Mouse (Mus musculus) cerebellum, adult 9-10 months (tissue): ENCODE measurements around the gene Ttn.

Experiments
- DNase-seq: peaks from one replicate; pipeline ENCODE4 v3.0.0; 2022

Ttn gene

DNA sequence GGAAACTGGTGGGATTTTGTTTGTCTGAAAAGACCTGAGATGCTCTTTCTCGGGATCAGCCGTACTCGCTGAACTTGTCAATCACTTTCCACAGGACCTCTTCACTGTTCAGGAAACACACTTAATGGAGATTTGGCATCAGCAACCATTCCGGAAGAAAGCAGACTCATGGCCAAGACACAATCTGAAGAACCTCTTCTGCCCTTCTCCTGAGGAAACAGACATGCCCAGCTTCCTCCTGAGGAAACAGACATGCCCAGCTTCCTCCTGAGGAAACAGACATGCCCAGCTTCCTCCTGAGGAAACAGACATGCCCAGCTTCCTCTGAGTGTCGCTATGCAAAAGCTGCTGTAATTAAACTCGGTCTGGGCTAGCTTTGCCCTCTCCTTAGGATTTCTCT is 287.1 kb downstream of the Ttn start:
- DNase-seq, result no peak

DNA sequence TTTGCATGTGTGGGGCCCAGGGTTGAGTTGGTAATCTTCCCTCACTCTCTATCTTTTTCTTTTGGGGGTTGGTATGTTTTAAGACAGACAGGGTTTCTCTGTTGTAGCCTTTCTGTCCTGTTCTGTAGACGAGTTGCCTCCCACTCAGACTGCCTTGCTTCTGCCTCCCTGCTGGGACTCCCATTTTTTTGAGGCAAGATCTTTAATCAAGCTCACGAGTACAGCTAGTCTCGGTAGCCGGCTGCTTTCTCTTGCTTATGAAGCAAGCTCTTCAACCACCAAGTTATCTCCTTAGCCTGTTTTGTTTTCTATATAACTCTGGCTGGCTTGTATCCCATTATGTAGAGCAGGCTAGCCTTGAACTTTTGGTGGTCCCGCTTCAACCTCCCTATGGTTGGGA is 288.6 kb downstream of the Ttn start:
- DNase-seq, result no peak

DNA sequence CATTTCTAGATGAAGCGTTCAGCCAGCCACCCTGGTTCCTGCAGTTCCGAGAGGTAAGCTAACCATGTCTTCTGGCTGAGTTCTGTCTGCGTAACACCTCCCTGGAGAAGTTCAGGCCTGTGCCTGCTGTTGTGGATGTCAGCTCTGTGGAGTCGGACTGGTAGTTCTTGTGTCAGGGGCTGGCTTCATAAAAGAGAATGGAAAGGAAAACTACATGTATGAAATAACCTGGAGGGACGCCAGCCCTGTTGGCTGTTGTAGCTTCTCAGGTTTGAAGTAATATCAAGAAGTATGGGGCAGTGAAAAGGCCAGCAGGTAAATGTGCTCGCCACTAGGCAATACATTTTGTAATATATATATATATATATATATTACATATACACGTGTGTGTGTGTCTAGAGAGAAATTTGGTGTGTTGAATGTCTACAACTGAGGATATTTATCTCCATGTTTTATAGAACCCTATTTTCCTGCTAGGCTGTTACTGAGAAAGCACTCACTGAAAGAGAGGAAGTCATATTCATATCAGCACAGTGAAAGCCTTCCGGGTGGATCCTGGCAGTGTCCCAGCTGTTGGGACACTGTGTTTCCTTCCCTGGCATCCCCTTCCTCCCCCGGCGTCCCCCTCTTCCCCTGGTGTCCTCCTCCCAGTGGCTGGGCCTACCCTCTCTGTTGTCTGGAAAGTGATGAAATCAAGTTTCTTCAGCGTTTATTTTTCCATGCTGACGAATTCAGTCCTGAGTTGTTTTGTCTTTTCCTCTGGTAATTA is 291.7 kb downstream of the Ttn start:
- no peak for DNase-seq

DNA sequence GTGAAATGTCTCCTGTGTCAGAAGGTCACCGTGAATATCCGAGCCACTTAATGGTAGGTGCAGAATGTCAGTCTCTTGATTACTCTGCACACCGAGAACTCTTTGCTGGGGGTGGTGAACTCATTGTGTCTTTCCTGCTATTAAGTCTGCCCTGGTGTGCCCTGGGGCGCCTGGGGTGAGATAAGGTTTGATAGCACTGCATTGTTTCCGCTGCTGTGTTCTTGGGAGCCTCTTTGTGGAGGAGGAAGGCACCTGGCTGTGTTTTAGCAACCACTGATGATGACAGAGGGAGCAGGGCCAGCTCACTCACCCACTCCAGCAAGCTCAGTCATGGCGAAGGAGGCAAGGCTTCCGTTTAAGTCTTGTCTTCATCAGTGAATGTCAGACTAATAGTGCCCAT is 294.2 kb downstream of the Ttn start:
- no peak for DNase-seq

DNA sequence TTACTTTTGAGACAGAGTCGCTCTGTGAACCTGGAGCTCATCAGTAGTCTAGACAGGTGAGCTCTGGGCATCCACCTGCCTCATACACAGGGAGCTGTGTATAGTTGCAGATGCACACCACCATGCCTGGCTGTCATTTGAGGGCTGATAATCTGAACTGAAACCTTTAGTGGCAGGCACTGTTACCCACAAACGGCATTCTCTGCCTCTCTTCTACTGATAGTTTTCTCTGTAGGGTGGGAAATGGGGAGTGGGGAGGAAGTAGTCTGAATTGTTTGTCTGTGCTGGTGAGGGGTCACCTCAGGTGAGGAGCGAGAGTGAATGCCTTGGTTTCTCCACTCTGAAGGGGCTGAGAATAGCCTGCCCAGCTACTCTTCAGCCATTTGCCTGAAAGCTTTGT is 294.7 kb downstream of the Ttn start:
- DNase-seq, result no peak

DNA sequence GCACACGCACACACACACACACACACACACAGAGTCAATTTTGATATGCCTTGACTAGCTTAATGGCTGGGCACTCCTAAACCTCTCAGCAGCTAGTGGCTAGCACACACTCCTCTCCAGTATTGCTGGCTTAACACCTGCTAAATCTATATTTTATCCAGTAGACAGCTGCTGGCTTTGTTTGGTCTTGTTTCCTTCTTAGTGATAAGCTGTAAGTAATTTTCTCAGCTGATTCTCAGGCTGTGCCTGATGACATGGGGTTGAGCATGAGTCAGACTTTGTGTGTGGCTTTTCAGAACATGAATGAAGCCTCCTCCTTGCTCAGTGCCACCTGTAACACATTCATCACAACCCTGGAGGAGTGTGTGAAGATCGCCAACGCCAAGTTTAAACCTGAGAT is 295.4 kb downstream of the Ttn start:
- DNase-seq, result no peak

DNA sequence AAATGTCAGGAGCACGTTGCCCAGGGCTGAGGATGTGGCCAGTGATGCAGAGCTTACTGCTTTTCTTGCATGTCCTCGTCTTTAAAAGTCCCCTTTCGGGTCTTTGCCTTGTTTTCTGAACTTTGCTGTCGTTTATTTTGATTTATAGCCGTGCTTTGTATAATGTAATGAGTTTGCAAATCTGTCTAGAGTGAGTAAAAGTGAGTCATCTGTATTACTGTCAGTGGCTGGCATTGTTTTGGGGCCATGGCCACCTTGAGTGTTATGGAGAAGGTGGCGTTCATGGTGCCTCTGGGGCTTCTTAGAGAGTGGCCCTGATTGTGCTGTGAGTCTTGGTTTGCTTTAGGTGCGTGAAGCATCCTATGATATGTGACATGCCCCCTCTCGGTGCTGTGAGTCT is 300.0 kb downstream of the Ttn start:
- no peak for DNase-seq

DNA sequence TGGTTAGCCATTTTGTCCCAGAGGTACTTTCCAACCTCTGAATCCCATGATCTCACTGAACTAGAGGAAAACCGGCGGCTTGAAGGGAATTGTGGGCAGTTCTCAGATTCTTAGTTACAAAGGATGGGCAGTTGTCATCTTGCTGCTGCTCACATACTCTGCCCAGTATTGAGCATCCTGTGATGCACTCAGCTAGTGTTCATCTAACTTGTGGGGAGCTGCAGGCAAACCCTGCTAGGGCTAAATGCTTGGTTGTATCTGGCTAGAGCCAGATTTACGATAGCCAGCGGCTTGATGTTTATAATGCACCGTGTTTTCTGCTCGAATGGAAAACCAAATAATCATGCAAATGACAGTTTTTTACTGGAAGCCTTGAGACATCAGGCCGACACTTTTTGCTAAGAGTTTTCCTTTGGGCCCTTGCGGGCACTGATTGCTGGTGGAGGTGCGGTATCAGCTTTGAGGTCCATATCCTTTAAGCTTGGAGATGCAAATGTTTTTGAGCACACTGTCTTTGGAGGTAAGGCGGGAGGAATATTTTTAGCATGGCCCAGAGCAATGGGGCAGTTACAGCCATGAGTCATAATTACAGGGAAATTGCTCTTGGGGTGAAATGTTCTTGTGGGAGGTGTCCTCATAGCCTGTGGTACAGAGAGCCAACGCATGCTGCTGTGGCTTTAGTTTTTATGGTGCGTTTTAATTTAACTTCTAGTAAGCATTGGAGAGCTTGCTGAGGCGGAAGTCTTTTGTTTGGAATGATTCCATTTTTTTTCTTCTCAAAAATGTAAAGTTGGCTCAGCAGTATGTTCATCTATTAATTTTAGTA is 305.7 kb downstream of the Ttn start:
- DNase-seq, result peak; percentile 14

DNA sequence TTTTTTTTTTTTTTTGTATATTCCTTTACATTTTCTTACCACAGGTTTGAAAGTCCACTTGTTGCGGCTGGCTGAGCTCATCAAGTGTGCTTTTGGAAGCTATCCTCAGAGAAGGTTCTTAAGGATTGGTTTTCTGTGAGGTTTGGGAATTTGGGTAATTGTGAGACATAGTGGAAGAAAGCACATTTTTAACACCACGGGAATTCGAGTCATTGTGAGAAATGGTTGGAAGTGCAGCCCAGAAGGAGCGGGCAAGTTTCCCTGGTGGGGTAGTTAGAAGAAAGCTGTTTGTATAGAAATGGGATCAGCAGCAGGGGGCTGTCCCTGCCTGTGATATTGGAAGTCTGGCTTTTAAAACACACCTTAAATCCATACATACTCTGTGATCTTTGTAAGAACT is 306.4 kb downstream of the Ttn start:
- peak; percentile 24 for DNase-seq

DNA sequence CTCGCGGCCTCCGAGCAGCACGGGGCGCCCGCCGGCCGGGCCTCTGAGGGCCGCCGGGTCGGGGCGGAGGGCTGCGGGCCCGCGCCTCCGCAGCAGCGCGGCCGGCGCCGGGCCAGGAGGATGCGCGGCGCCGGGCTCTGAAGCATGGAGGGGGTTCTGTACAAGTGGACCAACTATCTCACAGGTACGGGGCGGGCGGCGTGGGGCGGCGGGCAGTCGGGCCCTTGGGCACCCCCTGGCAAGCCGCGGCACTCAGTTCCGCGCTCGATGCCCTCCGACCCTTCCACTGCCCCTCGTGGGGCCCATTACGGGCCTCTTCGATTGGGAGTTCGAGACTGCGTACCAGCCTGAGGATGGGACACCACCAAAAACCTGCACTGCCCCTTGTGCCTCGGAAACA is 306.9 kb downstream of the Ttn start:
- DNase-seq, result peak; percentile 31

DNA sequence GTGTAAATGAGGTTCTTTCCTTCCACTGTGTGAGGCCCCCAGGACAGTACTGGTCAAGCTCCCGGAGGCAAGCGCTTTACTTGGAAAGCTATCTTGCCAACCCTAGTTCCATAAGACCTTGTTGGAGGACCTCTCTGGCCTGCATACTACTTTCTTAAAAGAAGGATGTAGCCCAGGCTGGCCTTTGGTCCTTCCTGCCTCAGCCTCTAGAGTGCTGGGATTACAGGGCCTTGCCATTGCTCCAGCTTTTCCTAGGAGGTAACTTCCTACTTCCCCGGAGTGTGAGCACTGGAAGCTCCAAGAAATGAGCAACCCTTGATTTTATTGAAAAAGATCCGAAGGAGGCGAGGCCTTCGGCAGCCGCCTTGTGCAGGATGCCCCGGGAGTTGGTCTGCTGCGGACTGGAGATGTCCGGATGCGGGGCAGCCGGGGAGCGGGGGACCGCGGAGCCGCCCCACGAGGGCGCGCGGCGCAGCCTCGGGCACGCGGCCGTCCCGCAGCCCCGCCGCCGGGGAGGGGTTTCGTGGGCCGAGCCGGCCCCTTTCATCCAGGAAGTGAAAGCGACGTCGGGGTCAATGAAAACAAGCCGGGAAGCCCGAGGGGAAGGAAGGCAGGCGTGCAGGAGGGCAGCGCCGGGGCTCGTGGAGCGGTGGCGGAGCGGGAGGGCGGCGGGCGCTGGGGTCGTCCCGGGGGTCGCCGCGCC is 307.5 kb downstream of the Ttn start, which contains the start of gene Plekha3:
Plekha3 (plus strand) TSS at position 557 of the 703 bp plus-strand sequence.
- DNase-seq, result peak; percentile 80

DNA sequence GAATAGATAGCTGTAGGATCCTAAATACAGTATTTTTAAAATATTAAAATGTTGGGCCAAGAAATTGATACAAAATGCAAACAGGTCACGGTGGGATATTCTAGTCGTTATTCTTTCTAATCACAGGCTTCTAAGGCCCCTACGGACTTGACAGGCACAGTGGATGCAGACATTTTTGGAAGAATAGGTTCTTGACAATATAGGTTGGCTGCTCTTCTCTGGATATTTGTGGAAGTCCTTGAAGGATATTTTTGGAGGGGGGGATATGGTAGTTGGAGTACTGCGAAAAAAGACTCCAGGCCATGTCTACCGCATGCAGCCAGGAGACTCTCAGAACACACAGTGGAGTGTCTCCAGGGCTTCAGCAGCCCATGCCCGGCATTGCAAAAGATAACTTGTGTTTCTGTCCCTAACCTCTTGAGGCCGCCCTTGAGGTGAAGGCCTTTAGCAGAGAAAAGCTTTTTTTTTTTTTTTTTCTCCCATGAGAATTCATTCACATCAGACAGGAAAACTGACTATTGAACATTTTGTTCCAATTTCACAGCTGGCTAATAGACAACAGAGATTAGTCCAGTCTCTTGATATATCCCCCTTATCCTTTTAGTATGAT is 308.8 kb downstream of the Ttn start:
- DNase-seq, result peak; percentile 32

DNA sequence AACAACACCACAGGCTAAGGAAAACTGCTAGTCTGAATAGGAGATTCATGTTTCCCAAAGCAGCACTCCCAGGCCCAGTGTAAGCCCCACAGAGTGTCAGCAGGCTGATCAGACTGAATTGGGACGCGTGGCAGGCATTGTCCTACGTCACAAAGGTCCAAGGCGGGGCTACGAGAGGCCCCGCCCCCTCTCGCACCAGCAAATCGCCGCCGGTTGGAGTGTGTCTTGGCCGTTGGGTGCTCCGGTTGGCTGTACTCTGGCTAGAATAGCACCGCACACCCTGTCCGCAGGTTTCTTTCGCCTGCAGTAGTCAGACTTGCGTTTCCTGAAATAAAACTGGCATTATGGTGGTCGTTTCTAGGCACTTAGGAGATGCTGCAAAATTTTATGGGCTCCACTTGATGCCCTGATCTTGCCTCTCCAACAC is 309.4 kb downstream of the Ttn start, which contains the start of gene Fkbp7:
Fkbp7 (minus strand) TSS at position 151 of the 427 bp plus-strand sequence.
- peak; percentile 95 for DNase-seq

DNA sequence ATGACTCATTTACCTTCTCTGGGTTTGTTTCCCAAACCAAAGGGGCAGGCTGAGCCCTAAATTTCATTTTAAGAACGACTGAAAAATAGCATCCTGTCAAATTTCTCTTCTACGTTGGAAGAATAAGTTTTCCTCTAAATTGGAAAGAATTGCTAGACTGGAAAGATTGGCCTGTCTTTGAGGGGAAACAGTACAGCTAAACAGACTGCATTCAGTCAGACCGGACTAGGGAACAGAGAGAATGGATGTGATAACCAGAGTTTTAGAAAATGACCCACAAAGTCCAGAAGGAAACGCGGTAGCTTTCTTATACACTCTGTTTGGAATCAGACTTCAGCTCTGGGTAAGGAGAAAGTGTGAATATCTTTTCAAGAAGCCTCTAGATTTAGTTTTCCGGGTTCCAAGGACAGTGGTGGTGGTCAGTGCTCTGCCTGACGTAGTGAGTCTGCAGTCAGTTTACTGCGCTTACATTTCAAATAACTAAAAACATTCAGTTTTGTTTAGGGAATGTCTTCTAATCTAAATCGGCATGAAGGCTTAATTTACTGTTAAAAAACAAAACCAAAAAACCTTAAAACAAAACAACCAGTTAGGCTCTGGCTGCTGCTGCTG is 310.1 kb downstream of the Ttn start:
- DNase-seq, result no peak

DNA sequence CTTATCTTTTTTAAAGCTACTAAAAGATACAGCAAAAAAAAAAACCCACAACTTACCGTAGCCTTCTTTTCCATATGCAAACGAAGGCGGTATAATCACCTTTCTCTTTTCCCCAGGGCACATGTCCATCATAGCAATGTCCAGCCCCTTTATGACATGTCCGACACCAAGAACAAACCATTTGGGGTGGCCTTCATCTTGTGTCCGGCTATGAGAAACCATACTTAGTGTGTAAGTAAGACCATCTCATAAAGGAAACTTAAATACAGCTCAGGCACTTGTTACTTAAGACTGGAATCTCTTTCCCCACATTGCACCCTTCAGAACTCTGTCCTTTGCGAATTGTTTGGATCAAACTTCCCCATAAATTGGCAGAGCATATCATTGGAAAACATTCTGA is 310.7 kb downstream of the Ttn start:
- DNase-seq, result peak; percentile 21

DNA sequence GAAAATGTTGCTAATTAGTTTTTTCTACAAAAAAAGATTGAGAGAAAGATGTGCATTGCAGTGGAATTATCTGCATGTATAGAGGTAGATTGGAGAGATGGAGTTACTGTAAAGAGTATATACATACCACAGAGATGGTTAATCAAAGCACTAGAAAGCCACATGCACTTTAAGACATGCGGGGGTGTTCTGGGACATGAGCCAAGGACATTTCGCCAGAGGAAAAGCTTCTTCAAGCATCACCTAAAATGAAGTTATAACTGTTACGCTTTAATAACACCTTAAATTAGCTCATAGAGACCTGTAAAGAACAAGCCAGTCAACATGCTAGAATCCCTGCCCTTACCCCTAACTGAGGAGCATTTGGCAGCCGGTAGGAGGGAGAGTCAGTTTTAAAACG is 315.1 kb downstream of the Ttn start:
- DNase-seq, result no peak

DNA sequence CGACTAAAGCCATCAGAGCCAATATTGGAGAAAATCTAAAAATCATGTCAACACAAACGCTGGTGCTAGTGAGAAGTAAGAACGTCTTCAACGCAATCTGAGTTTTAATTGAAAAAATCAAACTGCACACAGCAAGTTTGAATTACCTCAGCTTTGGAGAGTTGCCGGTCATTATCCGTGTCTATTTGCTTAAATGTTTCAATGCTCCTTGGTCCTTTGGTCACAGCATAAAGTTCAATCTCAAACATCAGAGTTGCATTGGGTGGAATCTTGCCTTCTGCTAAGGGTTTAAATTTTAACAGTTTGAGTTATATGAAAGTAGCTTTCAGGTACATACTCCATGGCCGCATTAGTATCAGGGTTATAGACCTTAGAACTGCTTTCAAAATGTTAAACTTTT is 316.8 kb downstream of the Ttn start:
- no peak for DNase-seq

DNA sequence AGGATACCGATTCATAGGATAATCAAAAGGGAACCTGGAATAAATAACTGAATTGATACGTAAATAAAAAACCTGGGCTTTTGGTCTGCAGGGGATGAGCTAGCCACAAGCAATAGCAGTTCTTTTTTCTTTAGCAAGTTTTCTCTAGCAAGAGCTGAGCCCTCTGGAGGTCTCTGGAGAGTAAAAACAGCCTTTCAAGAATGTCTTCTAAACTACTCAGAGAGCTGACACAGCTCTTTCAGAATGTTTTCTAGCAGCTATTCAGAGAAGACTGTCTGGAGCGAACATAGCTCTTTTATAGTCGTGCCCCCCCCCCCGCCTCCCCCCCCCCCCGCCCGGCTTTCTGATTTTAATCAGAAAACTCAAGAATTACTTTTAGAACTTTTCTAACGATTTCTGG is 322.9 kb downstream of the Ttn start:
- no peak for DNase-seq

DNA sequence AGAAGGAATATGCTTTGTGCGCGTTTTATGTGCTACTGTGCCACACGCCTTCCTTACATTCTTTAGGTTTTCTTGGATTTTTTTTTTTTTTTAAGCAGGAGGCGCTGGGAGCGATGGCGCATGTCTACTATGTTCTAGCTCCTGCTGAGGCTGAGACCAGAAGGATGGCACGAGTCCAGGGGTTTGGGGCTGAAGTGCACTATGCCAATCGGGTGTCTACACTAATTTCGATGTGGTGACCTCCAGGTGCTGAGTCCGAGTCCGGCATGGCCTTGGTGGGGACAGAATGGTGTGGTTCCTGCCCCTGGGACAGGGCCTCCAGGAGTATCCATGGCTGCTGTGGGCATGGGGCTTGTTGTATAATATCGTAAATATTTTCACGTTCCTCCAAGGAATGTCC is 323.8 kb downstream of the Ttn start:
- no peak for DNase-seq

DNA sequence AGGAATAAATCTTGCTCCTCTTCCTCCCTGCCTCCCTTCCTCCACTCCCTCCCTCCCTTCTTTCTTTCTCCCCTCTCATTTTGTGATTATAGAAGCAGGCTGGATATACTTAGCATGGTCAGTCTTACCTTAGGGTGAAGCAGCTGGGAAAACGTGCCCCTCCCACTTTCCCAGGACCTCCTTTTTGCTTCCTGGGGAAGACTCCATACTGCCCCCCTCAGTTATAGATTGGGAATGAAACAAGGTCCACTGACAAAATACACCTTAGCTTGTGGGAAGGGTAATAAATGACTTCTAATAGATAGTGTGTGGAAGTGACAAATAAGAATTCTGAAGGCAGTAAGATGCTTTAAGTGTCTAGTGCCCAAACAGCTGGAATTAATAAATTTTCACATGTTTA is 326.4 kb downstream of the Ttn start:
- DNase-seq, result no peak

DNA sequence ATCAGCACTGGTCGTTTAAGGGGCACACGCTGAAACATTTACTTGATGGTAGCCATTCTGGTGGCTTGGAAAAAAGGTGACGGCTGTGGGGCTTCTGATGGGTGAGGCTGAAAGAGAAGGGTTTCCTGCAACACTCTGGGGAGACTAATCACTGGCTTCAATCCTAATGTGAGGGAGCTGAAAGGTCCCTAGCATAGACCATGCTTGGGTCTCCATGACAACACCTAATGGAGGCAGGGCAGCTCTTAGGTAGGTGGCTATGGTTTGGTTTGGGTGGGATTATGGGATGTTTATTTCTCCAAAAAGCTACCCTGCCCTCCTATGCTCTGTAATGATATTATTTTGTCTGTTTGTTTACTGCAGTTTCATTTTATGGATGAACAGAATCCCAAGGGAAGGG is 326.9 kb downstream of the Ttn start:
- no peak for DNase-seq

DNA sequence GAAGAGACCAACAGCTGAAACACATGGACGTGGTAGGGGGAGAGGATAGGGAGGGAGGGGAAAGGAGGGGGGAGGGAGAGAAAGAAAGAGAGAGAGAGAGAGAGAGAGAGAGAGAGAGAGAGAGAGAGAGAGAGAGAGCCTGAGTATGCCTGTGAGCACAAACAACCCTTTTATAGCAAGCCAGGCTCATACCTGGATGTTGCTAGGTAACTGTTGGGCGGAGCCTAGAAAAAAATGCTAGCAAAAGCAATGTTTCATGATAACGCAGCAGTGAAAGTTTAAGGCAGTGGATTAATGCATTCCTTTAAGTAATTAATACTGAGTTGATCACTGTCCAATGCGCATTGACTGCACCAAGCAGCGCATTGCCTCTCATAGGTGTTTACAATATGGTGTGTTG is 327.7 kb downstream of the Ttn start:
- DNase-seq, result no peak
